Mouse (Mus musculus) layer of hippocampus, adult 8-10 months (tissue): ENCODE data around the gene Gm21708. TPM values are rescaled to one million over a fixed set of nuclear protein-coding genes. Genes with fewer than 3 reads are reported as not detected.
"Not testable (repeated sequence)": the region's sequence is repeated elsewhere in the genome, so short reads cannot be mapped to it uniquely, and the experiment has no call there.

ENCODE experiments used
- DNase-seq, 2 experiments: peaks; one replicate each; pipeline ENCODE4 v3.0.0; 2022; ENCODE audit warnings: low spot score in 2 of 2
- total RNA-seq, 4 experiments: library from RNA; stranded (reverse); gene quantifications; 2 replicates each; pipeline ENCODE4 v1.2.4; 2022

Gm21708 gene
- total RNA-seq = not detected

GRCm38 (mm10) chrY:3410067-3410466 lies at the start of gene Gm21708, which contains the start of gene Gm21704:
Gene Gm21708, minus strand, starts transcription at chrY:3410167.
Gene Gm21704, minus strand, starts transcription at chrY:3410167.
- not testable (repeated sequence) for DNase-seq

Other genes with a start within 250 kb of the Gm21708 start
- gene Gm21677, start 103.7 kb downstream of the Gm21708 start, total RNA-seq = not detected
- gene Gm21693, start 64.8 kb downstream of the Gm21708 start, total RNA-seq = not detected
- gene Gm21704, start within 50 bp of the Gm21708 start, total RNA-seq = not detected